Mouse (Mus musculus): ENCODE measurements around the gene Slc9a8.

DNA sequence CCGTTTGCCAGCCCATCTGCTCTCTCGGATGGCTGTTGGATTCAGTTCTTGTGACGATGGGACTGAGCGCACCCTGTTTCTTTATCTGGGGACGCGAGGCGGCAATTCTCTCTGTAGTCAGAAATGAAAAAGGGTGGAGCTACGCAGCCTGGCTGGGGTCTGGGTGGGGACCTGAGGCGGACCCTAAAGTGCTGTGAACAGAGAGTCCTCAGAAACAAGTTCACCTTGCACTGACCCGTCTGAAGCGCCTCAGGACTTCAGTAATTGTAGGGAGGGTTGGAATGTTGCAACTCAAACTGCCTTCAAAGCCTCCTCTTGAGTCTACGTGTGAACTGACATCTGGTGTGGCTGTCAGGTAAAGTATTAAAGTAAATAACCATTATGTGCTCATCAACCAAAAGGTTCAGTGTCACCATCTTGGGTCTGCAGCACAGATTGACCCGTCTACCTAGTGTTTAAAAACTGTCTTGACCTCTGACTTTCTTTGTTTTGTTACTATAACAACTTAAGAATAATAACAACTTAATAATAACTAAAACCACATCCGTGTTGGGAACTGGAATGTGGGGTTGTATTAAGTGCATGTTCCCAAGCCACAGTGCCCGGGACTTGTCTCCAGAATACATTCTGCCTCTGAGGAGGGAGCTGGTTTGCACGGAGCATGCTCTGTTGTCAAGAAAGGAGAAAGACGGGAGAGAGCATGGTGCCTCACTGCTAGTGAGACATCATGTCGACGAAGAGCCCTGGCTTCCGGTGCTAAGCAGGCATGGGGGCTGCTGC is 16.2 kb upstream of the Slc9a8 start:
- no peak for TF ChIP-seq POLR2A (IDR thresholded peaks at IDR 0.05; ENCODE audit: control insufficient read depth, extremely low read depth, insufficient read depth, low read length, poor library complexity)
- TF ChIP-seq CTCF (IDR thresholded peaks at IDR 0.05; ENCODE audit: borderline replicate concordance, control insufficient read depth, extremely low read depth, insufficient read depth, low read length, poor library complexity), result no peak
